Mouse (Mus musculus) ES-E14 (cell line): ENCODE data around the gene Dennd1a. TPM values are rescaled to one million over a fixed set of nuclear protein-coding genes. Genes with fewer than 3 reads are reported as not detected.

ENCODE experiments used
- DNase-seq: peaks from one replicate; pipeline ENCODE4 v3.0.0-alpha.2; 2013; ENCODE audit warnings: low read depth, low spot score
- H3K27ac ChIP-seq: 2 replicates; pipeline ENCODE4 v1.5.1; 2012; ENCODE audit warnings: low read depth, mild to moderate bottlenecking, low read length, moderate library complexity, mixed read lengths; ENCODE audit not compliant: poor library complexity, insufficient read depth, severe bottlenecking
- H3K36me3 ChIP-seq: 2 replicates; pipeline ENCODE4 v1.6.1; 2012; ENCODE audit warnings: mild to moderate bottlenecking, low read length, moderate library complexity, mixed read lengths; ENCODE audit not compliant: control insufficient read depth, poor library complexity, insufficient read depth, severe bottlenecking
- H3K4me1 ChIP-seq, 2 experiments: fragments of 150-350 bp in 1 of 2; sonication (generic) in 1 of 2; 2 replicates each; pipeline ENCODE4 v1.6.1; 2012; ENCODE audit warnings: low read length in 2 of 2, mild to moderate bottlenecking in 1 of 2, mixed read lengths in 1 of 2; ENCODE audit not compliant: control insufficient read depth in 2 of 2, insufficient read depth in 2 of 2, poor library complexity in 1 of 2
- H3K4me3 ChIP-seq, 2 experiments: fragments of 150-350 bp in 1 of 2; sonication (generic) in 1 of 2; 2 replicates each; pipeline ENCODE4 v1.5.1; 2012; ENCODE audit warnings: low read length in 2 of 2, low read depth in 1 of 2, mild to moderate bottlenecking in 1 of 2, mixed read lengths in 1 of 2; ENCODE audit not compliant: insufficient read depth in 1 of 2, poor library complexity in 1 of 2, severe bottlenecking in 1 of 2
- H3K9ac ChIP-seq: 2 replicates; pipeline ENCODE4 v1.6.1; 2012; ENCODE audit warnings: low read depth, mild to moderate bottlenecking, low read length, mixed read lengths; ENCODE audit not compliant: poor library complexity, insufficient read depth, severe bottlenecking
- H3K9me3 ChIP-seq: fragments of 150-350 bp; sonication (generic); 2 replicates; pipeline ENCODE4 v1.6.1; 2012; ENCODE audit warnings: low read depth, mild to moderate bottlenecking, low read length; ENCODE audit not compliant: control insufficient read depth, insufficient read depth
- CHD2 ChIP-seq: IDR thresholded peaks from 2 replicates; pipeline ENCODE4 v1.6.1; 2014; ENCODE audit warnings: mild to moderate bottlenecking, low read depth, low read length, inconsistent platforms
- HCFC1 ChIP-seq: IDR thresholded peaks from 2 replicates; pipeline ENCODE4 v1.6.1; 2012; ENCODE audit warnings: low read length, inconsistent platforms, borderline replicate concordance; ENCODE audit not compliant: insufficient read depth
- MAFK ChIP-seq: IDR thresholded peaks from 2 replicates; pipeline ENCODE4 v1.6.1; 2014; ENCODE audit warnings: mild to moderate bottlenecking, low read depth, low read length, inconsistent platforms; ENCODE audit not compliant: insufficient read depth
- ZC3H11A ChIP-seq: IDR thresholded peaks from 2 replicates; pipeline ENCODE4 v1.6.1; 2012; ENCODE audit warnings: low read depth, mild to moderate bottlenecking, inconsistent platforms, low read length, borderline replicate concordance
- ZNF384 ChIP-seq: IDR thresholded peaks from 2 replicates; pipeline ENCODE4 v1.6.1; 2012; ENCODE audit warnings: low read depth, low read length, inconsistent platforms
- in situ Hi-C, 2 experiments: fragments of 600-800 bp; cut with MboI; formaldehyde crosslinking; loops; one replicate each; pipeline ENCODE4 v1.15.1; 2025; ENCODE audit warnings: low sequenced_read_pairs in 2 of 2, inconsistent platforms in 1 of 2; ENCODE audit not compliant: unreplicated experiment in 2 of 2
- total RNA-seq: library from RNA; depleted of rRNA; stranded (reverse); fragments of 300-350 nt; gene quantifications from 2 replicates; pipeline ENCODE4 v1.2.3, GENCODE M21; 2012

Gene Dennd1a
- total RNA-seq, 1 experiment: 6.5 TPM

DNA sequence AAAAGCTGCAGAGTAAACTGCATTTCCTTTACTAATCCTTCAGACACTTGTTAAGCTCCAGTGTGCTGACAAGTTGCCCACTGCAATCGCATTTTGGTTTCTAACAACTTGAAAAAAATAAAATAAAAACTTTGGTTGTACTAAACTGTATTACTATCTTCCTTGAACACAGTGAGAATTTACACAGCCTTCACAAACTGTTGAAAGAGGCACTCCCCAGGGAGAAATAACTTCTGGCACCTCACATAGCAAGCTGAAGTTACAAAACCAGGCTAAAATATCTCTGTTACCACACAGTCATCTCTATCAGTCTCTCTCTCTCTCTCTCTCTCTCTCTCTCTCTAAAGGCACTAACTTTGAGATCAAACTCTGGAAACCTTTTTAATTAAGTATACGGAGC lies 63.4 kb downstream of the Dennd1a start:
- in situ Hi-C loops: no loop called here
- H3K9ac ChIP-seq: no peak overlapping the region

DNA sequence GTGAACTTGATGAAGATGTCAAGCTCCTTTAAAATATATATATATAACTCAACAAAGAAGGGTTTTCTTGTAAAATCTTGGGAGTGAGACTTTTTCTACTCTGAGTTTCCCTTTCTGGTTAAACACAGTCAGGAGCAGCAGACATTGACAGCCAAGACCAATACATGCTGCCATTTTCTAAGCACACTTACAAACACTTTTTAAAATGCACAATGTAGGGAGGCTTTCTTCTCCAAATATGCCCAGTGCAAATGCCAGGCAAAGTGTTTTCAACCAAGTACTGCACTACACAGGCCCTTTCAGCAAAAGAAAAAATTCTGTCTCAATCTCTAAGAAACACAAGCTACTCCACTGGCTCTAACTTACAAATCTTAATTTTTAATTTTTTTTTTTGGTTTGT lies 65.7 kb downstream of the Dennd1a start:
- H3K9me3 ChIP-seq: no peaks in the 10 kb centered on the region
- TF ChIP-seq MAFK (no peak), CHD2 (no peak), HCFC1 (no peak), ZNF384 (no peak), ZC3H11A (no peak)
- in situ Hi-C loops: no loop called here
- no peaks in the 10 kb centered on the region for H3K36me3 ChIP-seq
- no peak overlapping the region for H3K27ac ChIP-seq
- H3K4me3 ChIP-seq: no peak overlapping the region
- DNase-seq: no peak
- no peaks in the 10 kb centered on the region for H3K4me1 ChIP-seq
- no peak overlapping the region for H3K9ac ChIP-seq

More for the DNA sequence above, 63.4 kb downstream of the Dennd1a start:
- no peak for TF ChIP-seq MAFK
- TF ChIP-seq HCFC1: no peak
- TF ChIP-seq ZNF384: no peak
- no peak for TF ChIP-seq ZC3H11A
- no peak for TF ChIP-seq CHD2
- H3K36me3 ChIP-seq: no peaks in the 10 kb centered on the region
- H3K4me1 ChIP-seq: no peaks in the 10 kb centered on the region
- H3K27ac ChIP-seq: no peak overlapping the region
- no peak overlapping the region for H3K4me3 ChIP-seq
- H3K9me3 ChIP-seq: no peaks in the 10 kb centered on the region
- DNase-seq: no peak

DNA sequence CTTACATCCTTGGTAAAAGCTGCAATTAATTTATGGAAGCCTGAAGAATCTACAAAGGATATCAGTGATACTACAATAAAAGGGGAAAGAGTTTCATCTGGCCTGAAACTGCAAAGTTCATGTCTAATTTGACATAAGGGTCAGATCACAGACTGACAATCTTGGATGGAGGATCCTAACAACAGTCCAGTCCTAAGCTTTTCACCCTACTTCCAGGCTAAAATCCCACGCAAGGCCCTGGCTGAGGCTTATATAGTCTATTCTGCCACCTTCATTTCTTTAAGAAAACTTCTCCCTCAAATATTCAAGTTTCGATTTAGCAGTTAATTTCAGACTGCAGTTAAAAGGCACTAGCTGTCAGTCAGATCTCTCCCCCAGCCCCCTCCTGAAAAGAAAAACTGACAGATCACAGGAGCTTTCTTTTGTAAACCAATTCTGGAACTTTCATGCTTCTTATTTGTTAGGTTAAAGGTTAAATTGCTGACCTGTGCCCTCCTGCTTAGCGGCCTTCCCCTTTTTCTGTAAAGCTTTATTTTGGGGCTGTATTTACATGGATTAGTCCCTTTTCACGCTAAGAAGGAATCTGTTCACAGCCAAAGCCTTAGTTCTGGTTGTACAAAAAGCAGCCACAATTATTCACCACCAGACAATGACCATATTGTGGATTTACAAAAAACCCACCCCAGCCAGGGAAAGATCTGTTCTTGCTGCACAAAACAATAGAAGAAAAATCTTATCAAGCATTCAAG lies 66.3 kb downstream of the Dennd1a start:
- H3K9ac ChIP-seq: no peak overlapping the region
- TF ChIP-seq ZC3H11A: no peak
- TF ChIP-seq ZNF384: no peak
- no peak for TF ChIP-seq HCFC1
- TF ChIP-seq CHD2: no peak
- no peak for TF ChIP-seq MAFK
- H3K4me1 ChIP-seq: no peaks in the 10 kb centered on the region
- H3K9me3 ChIP-seq: no peaks in the 10 kb centered on the region
- no peak for DNase-seq
- no peak overlapping the region for H3K27ac ChIP-seq
- H3K36me3 ChIP-seq: no peaks in the 10 kb centered on the region
- no peak overlapping the region for H3K4me3 ChIP-seq
- in situ Hi-C loops: no loop called here

DNA sequence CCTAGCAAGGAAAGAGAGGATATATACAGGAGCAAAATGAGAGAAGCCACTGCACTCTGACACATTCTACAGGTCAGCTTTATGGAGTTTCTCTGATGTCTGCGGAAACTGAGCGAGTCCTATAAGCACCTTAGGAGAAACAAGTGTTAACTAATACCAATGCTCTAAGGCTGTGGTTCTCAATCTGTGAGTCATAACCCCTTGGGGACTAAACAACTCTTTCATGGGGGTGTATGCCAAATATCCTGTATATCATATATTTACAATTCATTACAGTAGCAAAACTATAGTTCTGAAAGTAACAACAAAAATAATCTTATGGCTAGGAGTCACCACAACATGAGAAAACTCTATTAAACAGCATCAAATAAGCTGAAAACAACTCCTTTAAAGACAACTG lies 67.5 kb downstream of the Dennd1a start:
- DNase-seq: no peak
- H3K36me3 ChIP-seq: no peaks in the 10 kb centered on the region
- H3K9me3 ChIP-seq: no peaks in the 10 kb centered on the region
- in situ Hi-C loops: no loop called here
- H3K9ac ChIP-seq: no peak overlapping the region
- H3K4me1 ChIP-seq: no peaks in the 10 kb centered on the region
- no peak overlapping the region for H3K4me3 ChIP-seq
- no peak for TF ChIP-seq MAFK
- no peak for TF ChIP-seq ZNF384
- no peak for TF ChIP-seq CHD2
- TF ChIP-seq HCFC1: no peak
- TF ChIP-seq ZC3H11A: no peak
- no peak overlapping the region for H3K27ac ChIP-seq

DNA sequence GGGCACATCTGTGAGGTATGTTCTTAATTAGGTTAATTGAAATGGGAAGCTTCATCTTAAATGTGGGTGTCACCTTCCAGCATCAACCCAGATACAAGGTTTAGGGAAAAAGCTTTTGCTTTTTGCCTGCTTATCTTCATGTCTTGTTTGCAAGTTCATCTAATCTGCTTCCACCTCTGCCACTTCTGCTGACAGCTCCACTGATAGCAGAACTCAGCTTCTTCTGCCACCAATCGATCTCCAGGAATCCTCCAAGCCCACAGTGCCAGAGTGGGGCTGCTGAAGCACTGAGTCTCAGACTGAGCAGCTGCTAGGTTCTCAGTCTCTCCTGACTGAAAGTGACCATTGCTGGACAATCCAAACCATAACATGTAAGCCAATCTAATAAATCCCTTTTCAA lies 74.1 kb downstream of the Dennd1a start:
- in situ Hi-C loops: no loop called here
- Histone ChIP-seq H3K36me3 (no peaks in the 10 kb centered on the region), H3K9me3 (no peaks in the 10 kb centered on the region), H3K4me3 (no peak overlapping the region), H3K4me1 (0 out of 4 replicates have a peak, but pooled peaks cover 0 to 2% of the 10 kb centered on the region in 2 experiments), H3K9ac (no peak overlapping the region), H3K27ac (no peak overlapping the region)
- DNase-seq: no peak
- no peak for TF ChIP-seq MAFK
- no peak for TF ChIP-seq ZC3H11A
- TF ChIP-seq ZNF384: no peak
- TF ChIP-seq CHD2: no peak
- no peak for TF ChIP-seq HCFC1
